Mouse (Mus musculus) lung, postnatal 0 days (tissue): ENCODE results near the gene Cth. TPM values are rescaled to one million over a fixed set of nuclear protein-coding genes. Genes with fewer than 3 reads are reported as not detected.
"Not testable (repeated sequence)": the region's sequence is repeated elsewhere in the genome, so short reads cannot be mapped to it uniquely, and the experiment has no call there.

ENCODE experiments used
- ATAC-seq: fragments of 200-750 bp; cut with Nextera tagmentation; 2 replicates; pipeline ENCODE4 v1.8.0; 2017; ENCODE audit warnings: moderate library complexity
- DNase-seq: peaks from one replicate; pipeline ENCODE4 v3.0.0-alpha.2; 2016; ENCODE audit warnings: low spot score
- H3K27ac ChIP-seq: fragments of 300-500 bp; sonication (generic); 2 replicates; pipeline ENCODE4 v1.5.1; 2014; ENCODE audit warnings: antibody characterized with exemption, mild to moderate bottlenecking, low read length, mixed read lengths
- H3K27me3 ChIP-seq: fragments of 300-500 bp; sonication (generic); replicated peaks from 2 replicates; pipeline ENCODE4 v1.6.1; 2014; ENCODE audit warnings: low read length, mixed read lengths; ENCODE audit not compliant: insufficient read depth
- H3K36me3 ChIP-seq: fragments of 300-500 bp; sonication (generic); 2 replicates; pipeline ENCODE4 v1.6.1; 2014; ENCODE audit warnings: low read length, mixed read lengths; ENCODE audit not compliant: insufficient read depth
- H3K4me1 ChIP-seq: fragments of 300-500 bp; sonication (generic); 2 replicates; pipeline ENCODE4 v1.6.1; 2014; ENCODE audit warnings: antibody characterized with exemption, low read depth, low read length, mixed read lengths; ENCODE audit not compliant: insufficient read depth
- H3K4me2 ChIP-seq: fragments of 300-500 bp; sonication (generic); replicated peaks from 2 replicates; pipeline ENCODE4 v1.6.1; 2014; ENCODE audit warnings: low read depth, mild to moderate bottlenecking, low read length, moderate library complexity, mixed read lengths
- H3K4me3 ChIP-seq: fragments of 300-500 bp; sonication (generic); 2 replicates; pipeline ENCODE4 v1.5.1; 2014; ENCODE audit warnings: low read depth, low read length
- H3K9ac ChIP-seq: fragments of 300-500 bp; sonication (generic); replicated peaks from 2 replicates; pipeline ENCODE4 v1.6.1; 2014; ENCODE audit warnings: low read depth, mild to moderate bottlenecking
- H3K9me3 ChIP-seq: fragments of 300-500 bp; sonication (generic); 2 replicates; pipeline ENCODE4 v1.6.1; 2016; ENCODE audit warnings: low read length, mixed read lengths
- CTCF ChIP-seq: IDR thresholded peaks from 2 replicates; pipeline ENCODE4 v1.5.1; 2016; ENCODE audit warnings: antibody characterized with exemption, mild to moderate bottlenecking
- EP300 ChIP-seq: IDR thresholded peaks from 2 replicates; pipeline ENCODE4 v1.6.1; 2016; ENCODE audit warnings: antibody characterized with exemption, mild to moderate bottlenecking, control low read depth
- WGBS: fragments of 180-500 bp; shearing (Covaris S2); extraction: QIAGEN DNeasy Blood & Tissue Kit; methylation state at CpG from one replicate; pipeline ENCODE4 v1.1.7; 2014; 5-methylcytosine and 5-hydroxymethylcytosine counted together
- polyA plus RNA-seq: library from polyadenylated mRNA; unstranded; fragments of >200 nt; fragmentation: Nextera tagmentation; extraction: Ambion mirVana; gene quantifications from 2 replicates; pipeline ENCODE4 v1.2.1, GENCODE M21; 2015

Gene Cth
- polyA plus RNA-seq, 1 experiment from 2014 or later = 6.9 TPM

DNA sequence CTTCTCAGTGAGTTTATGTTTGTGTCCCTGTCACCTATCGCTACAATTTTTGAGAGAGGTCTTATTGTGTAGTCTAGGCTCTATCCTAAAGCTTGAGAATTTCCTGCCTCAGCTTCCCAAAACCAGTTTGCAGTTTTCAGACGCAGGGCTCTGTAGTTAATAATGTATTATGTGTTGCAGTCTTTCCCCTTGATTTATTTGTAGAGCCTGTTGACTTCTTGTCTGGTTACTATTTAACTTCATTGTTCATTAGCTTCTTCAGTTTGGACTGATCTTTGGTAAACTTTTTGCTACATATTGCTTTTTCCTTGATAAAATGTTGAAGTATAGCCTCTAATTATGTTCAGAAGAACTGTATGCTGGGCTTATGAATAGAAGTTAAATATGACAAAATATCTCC, 27.8 kb upstream of the Cth start:
- H3K36me3 ChIP-seq = no peaks in the 10 kb centered on the region
- ATAC-seq (no peak), DNase-seq (no peak)
- H3K27ac ChIP-seq = no peak overlapping the region
- TF ChIP-seq EP300 = no peak
- TF ChIP-seq CTCF = no peak
- no peak overlapping the region for H3K4me3 ChIP-seq
- H3K27me3 ChIP-seq = no peaks in the 10 kb centered on the region
- H3K9me3 ChIP-seq = no peaks in the 10 kb centered on the region
- H3K4me1 ChIP-seq = peaks cover 4% of the 10 kb centered on the region; the same call in 1 of the 2 replicates
- no peak overlapping the region for H3K9ac ChIP-seq
- WGBS = 84% methylated on average over 2 of the region's 2 CpGs
- H3K4me2 ChIP-seq = no peak overlapping the region

DNA sequence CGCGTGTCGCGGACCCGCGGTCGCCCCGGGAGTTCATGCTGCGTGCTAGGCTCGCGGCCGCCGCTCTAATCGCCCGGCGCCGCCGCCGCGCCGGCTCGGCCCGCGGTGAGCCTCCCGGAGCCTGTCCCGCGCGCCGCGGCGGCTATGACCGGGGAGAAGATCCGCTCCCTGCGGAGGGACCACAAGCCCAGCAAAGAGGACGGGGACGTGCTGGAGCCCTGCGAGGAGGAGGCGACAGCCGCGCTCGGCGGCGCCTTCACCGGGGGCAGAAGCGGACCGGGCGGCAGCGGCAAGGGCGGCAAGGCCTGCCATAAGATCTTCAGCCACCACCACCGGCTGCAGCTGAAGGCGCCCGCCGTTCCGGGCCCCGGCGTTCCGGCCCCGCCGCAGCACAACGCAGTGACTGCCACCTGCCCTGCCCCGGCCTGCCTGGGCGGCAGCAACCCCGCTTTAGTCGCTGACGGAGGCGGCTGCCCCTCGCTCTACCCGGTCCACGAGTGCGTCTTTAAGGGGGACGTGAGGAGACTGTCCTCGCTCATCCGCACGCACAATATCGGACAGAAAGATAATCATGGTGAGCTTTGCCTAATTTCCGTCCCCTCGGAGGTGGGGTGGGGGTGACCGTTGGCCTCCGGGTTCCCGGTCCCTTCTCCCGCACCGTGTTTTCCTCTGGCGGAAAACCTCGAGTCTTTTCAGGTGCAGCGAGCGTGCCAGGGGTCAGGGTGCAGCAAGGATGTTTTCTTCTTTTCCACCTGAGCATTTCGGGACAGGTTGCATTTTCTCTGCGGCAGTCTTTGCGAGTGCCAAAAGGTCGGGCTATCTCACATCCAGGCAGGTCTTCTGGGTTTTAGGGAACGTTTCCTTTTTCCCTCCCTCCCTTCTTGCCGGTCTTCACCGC, 22.8 kb upstream of the Cth start:
- H3K27me3 ChIP-seq = no peaks in the 10 kb centered on the region
- WGBS = under 1% methylated on average over 87 of the region's 93 CpGs
- H3K4me1 ChIP-seq = peaks cover 4% of the 10 kb centered on the region; the same call in 1 of the 2 replicates
- ATAC-seq (peak; percentile 63), DNase-seq (peak; percentile 37)
- no peaks in the 10 kb centered on the region for H3K9me3 ChIP-seq
- H3K9ac ChIP-seq = peak overlapping the region; percentile 95
- H3K27ac ChIP-seq = peak overlapping the region; percentile 99
- H3K4me2 ChIP-seq = peak overlapping the region; percentile 92
- H3K36me3 ChIP-seq = no peaks in the 10 kb centered on the region
- TF ChIP-seq CTCF (no peak), EP300 (no peak)
- H3K4me3 ChIP-seq = peak overlapping the region; percentile 93

DNA sequence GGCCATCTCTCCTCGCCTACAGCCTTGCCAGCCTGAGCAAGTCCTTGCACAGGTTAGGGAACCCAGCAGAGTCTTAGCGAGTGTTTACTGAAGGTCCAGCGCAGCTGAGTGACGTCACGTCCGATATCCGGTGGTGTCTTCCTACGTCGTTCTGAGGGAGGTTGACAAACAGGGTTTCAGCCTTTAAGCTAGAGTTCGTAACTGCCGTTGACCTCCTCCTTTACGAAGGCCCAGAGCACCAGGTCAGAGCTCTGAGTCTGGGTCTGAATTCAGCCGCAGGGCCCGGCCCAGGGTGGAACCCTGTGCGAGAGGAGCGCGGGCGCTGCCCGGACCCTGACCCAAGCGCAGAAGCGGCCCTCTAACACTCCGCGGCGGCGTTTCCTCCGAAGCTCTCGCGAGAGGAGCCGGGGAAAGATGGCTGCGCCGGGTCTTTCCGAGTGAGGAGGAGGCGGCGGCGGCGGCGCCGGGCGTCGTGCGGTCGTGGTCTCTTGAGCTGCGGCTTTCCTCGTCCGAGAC, 22.0 kb upstream of the Cth start, which contains the start of gene Ankrd13c:
Gene Ankrd13c, plus strand, starts transcription at position 397 of the 516 bp plus-strand sequence.
- H3K9me3 ChIP-seq = no peaks in the 10 kb centered on the region
- H3K27me3 ChIP-seq = no peaks in the 10 kb centered on the region
- peak within 1 kb of the TSS; percentile 99 for H3K27ac ChIP-seq
- peak within 1 kb of the TSS; percentile 95 for H3K9ac ChIP-seq
- under 1% methylated on average over 31 of the region's 45 CpGs for WGBS
- peak within 1 kb of the TSS; percentile 93 for H3K4me3 ChIP-seq
- H3K4me2 ChIP-seq = peak within 1 kb of the TSS; percentile 92
- DNase-seq (peak; percentile 96), ATAC-seq (peak; percentile 98)
- TF ChIP-seq CTCF (no peak), EP300 (peak; percentile 39; the same call in 1 of the 2 replicates)
- peaks cover 4% of the 10 kb centered on the region; the same call in 1 of the 2 replicates for H3K4me1 ChIP-seq
- H3K36me3 ChIP-seq = no peaks in the 10 kb centered on the region

DNA sequence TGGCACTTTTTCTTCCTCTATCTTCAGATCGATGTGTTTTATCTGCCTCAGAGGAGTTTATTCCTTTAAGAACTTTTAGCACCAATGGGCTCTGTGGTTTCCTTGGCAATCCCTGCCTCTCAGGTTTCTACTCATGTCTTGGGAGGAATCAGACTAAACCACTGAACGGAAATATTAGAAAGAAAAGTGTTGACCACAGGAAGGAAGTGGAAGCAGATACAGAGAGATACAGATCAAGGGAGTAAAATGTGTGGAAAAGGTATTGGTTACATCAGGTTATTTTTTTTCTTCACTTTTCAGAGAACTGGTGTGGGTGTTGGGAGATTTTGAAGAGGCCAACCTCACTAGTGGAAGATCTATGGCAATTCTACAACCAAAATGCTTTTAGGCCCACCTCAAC, 13.7 kb upstream of the Cth start:
- 59% methylated on average over 2 of the region's 2 CpGs for WGBS

DNA sequence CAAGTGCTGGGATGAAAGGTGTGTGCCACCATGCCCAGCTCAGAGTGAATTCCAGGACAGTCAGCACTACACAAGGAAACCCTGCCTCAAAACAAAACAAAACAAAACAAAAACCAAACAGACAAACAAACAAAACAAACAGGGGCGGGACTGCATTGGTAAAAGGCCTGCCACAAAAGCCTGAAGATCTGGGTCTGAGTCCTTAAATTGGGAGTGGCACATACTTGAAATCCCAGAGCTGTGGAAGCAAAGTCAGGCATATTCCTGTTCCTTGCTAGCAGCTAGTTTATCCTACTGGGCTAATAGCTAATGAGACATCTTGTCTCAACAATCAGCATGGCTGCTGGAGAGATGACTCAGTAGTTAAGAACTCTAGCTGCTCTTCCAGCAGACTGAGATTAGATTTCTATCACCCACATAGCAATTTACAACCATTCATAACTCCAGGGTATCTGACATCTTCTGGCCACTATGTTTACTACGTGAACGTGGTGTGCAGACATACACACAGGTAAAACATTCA, 9.5 kb upstream of the Cth start:
- H3K36me3 ChIP-seq = no peaks in the 10 kb centered on the region
- H3K9ac ChIP-seq = no peak overlapping the region
- H3K4me3 ChIP-seq = no peak overlapping the region
- 73% methylated on average over 3 of the region's 3 CpGs for WGBS
- DNase-seq = no peak
- no peaks in the 10 kb centered on the region for H3K27me3 ChIP-seq
- ATAC-seq = no peak
- H3K4me1 ChIP-seq = no peaks in the 10 kb centered on the region
- TF ChIP-seq EP300 (no peak), CTCF (no peak)
- no peak overlapping the region for H3K27ac ChIP-seq
- no peaks in the 10 kb centered on the region for H3K9me3 ChIP-seq
- H3K4me2 ChIP-seq = no peak overlapping the region

More for the DNA sequence above, 13.7 kb upstream of the Cth start:
- Histone ChIP-seq H3K9me3 (no peaks in the 10 kb centered on the region), H3K27ac (no peak overlapping the region), H3K4me3 (no peak overlapping the region), H3K9ac (no peak overlapping the region), H3K4me2 (no peak overlapping the region), H3K4me1 (no peaks in the 10 kb centered on the region), H3K36me3 (no peaks in the 10 kb centered on the region), H3K27me3 (no peaks in the 10 kb centered on the region)
- TF ChIP-seq EP300 (no peak), CTCF (no peak)
- ATAC-seq = no peak
- no peak for DNase-seq

DNA sequence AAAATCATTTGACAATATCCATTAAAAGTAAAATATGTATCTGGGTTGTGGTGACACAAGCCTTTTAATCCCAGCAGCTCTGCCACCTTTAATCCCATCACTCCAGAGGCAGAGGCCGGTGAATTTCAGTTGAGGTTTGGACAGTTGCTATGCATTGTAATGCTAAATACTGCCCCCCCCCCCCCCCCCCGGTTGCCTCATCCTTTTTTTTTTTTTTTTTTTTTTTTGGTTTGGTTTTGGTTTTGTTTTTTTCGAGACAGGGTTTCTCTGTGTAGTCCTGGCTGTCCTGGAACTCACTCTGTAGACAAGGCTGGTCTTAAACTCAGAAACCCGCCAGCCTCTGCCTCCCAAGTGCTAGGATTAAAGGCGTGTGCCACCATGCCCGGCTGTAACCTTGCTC, 8.3 kb upstream of the Cth start:
- DNase-seq, H3K36me3 ChIP-seq, H3K27me3 ChIP-seq, ATAC-seq, H3K9me3 ChIP-seq, H3K9ac ChIP-seq, H3K4me3 ChIP-seq, H3K4me1 ChIP-seq, H3K4me2 ChIP-seq, H3K27ac ChIP-seq: not testable (repeated sequence)
- WGBS = 70% methylated on average over 5 of the region's 6 CpGs
